Mouse (Mus musculus) limb, embryonic 11.5 days (tissue): ENCODE measurements around the gene Supv3l1. TPM values are rescaled to one million over a fixed set of nuclear protein-coding genes. Genes with fewer than 3 reads are reported as not detected.

ENCODE experiments used
- ATAC-seq: fragments of 200-750 bp; cut with Nextera tagmentation; 2 replicates; pipeline ENCODE4 v1.8.0; 2017; ENCODE audit warnings: low read depth; ENCODE audit not compliant: insufficient number of reproducible peaks, low FRiP score, low TSS enrichment
- DNase-seq: peaks from one replicate; pipeline ENCODE4 v3.0.0-alpha.2; 2015; ENCODE audit warnings: low spot score
- H3K27ac ChIP-seq: fragments of 300-500 bp; sonication (generic); replicated peaks from 2 replicates; pipeline ENCODE4 v1.5.1; 2014; ENCODE audit warnings: low read depth, mild to moderate bottlenecking, low read length
- H3K27me3 ChIP-seq: fragments of 300-500 bp; sonication (generic); 2 replicates; pipeline ENCODE4 v1.6.1; 2014; ENCODE audit warnings: mild to moderate bottlenecking, low read length, mixed read lengths; ENCODE audit not compliant: control insufficient read depth, insufficient read depth
- H3K36me3 ChIP-seq: fragments of 300-500 bp; sonication (generic); 2 replicates; pipeline ENCODE4 v1.6.1; 2014; ENCODE audit warnings: mild to moderate bottlenecking, low read length, moderate library complexity, mixed read lengths; ENCODE audit not compliant: control insufficient read depth, insufficient read depth
- H3K4me1 ChIP-seq: fragments of 300-500 bp; sonication (generic); 2 replicates; pipeline ENCODE4 v1.6.1; 2014; ENCODE audit warnings: low read length, mixed read lengths; ENCODE audit not compliant: control insufficient read depth, insufficient read depth
- H3K4me2 ChIP-seq: fragments of 300-500 bp; sonication (generic); 2 replicates; pipeline ENCODE4 v1.6.1; 2014; ENCODE audit warnings: low read depth, mild to moderate bottlenecking, moderate library complexity; ENCODE audit not compliant: severe bottlenecking
- H3K4me3 ChIP-seq: fragments of 300-500 bp; sonication (generic); 2 replicates; pipeline ENCODE4 v1.5.1; 2014; ENCODE audit warnings: low read depth, low read length
- H3K9ac ChIP-seq: fragments of 300-500 bp; sonication (generic); 2 replicates; pipeline ENCODE4 v1.6.1; 2014; ENCODE audit warnings: mild to moderate bottlenecking, low read length
- H3K9me3 ChIP-seq: fragments of 300-500 bp; sonication (generic); 2 replicates; pipeline ENCODE4 v1.6.1; 2016; ENCODE audit warnings: low read length; ENCODE audit not compliant: control insufficient read depth
- WGBS: fragments of 180-500 bp; shearing (Covaris S2); extraction: QIAGEN DNeasy Blood & Tissue Kit; methylation state at CpG from one replicate; pipeline ENCODE4 v1.1.7; 2014; 5-methylcytosine and 5-hydroxymethylcytosine counted together
- polyA plus RNA-seq: library from polyadenylated mRNA; unstranded; fragments of >200 nt; fragmentation: Nextera tagmentation; extraction: Ambion mirVana; gene quantifications from 2 replicates; pipeline ENCODE4 v1.2.1, GENCODE M21; 2014

Gene Supv3l1
- polyA plus RNA-seq, 1 experiment from 2014 or later = 30.2 TPM

DNA sequence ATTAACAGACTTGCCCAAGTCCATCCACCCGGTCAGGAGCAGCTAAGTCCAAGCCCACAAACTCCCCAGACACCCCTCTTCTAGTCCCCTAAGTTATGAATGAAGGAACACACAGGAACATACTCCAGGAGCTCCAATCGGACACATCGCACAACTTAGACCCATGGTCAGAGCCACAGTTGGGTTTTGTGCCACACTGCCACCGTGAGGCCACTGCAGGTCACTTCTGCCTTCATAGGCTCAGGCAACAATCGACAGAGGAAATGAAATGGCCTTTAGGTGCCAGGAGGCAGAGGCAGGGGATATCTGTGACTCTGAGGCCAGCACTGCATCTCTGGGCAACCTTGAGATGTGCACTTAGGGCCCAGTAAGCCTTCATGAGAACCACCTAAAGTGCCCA is 38.6 kb downstream of the Supv3l1 start:
- no peaks in the 10 kb centered on the region for H3K36me3 ChIP-seq
- no peaks in the 10 kb centered on the region for H3K27me3 ChIP-seq
- no peaks in the 10 kb centered on the region for H3K9me3 ChIP-seq
- no peak overlapping the region for H3K9ac ChIP-seq
- ATAC-seq (no peak), DNase-seq (peak; percentile 78)
- H3K27ac ChIP-seq = no peak overlapping the region
- WGBS = 13% methylated on average over 5 of the region's 5 CpGs
- no peak overlapping the region for H3K4me2 ChIP-seq
- no peak overlapping the region for H3K4me3 ChIP-seq
- H3K4me1 ChIP-seq = peaks cover 5% of the 10 kb centered on the region; the same call in 1 of the 2 replicates

DNA sequence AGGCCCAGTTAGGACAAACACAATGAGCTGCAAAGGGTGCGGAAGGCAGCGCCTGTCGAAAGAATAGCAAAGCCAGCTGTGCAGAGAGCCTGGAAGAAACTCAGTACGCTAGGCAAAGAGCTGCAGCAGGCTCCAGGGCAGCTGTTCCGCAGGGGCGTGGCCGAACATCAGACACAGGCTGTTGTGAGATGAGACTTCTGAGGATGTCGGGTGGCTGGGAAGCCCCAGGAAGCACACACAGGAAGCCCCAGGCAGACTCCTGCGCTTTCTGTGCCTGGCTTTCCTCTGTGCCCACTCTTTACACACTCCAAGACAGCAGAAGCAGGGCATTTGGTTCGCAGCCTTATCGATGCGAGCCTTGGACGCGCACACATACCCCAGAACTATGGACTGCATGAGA is 44.6 kb downstream of the Supv3l1 start:
- Histone ChIP-seq H3K4me3 (no peak overlapping the region), H3K4me1 (no peaks in the 10 kb centered on the region), H3K9ac (no peak overlapping the region), H3K9me3 (no peaks in the 10 kb centered on the region), H3K27me3 (no peaks in the 10 kb centered on the region), H3K27ac (no peak overlapping the region), H3K36me3 (no peaks in the 10 kb centered on the region), H3K4me2 (peak overlapping the region; percentile 23; the same call in 1 of the 2 replicates)
- ATAC-seq = no peak
- DNase-seq = peak; percentile 50
- WGBS = 36% methylated on average over 14 of the region's 14 CpGs

DNA sequence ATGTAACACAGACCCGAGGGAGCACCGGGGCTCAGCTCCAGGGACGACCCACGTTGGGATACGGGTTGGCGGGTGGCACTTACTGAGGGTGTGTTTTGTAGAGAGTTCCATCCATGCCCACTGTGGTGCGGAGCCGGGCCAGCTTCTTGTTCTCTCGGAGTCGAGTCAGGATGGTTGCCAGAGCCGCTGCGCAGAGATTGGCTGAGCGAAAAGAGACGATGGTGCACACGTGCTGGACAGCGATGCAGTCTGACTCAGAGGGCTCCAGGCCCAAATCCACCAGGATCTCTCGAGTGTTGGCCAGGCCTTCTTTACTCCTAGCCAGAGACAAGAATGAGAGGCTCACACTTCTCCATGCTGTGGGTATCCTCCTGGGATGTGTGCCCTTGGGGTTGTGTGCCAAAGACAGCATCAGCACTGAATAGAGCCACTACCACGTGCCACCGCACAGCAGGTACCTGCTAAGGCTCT is 47.9 kb downstream of the Supv3l1 start:
- H3K27ac ChIP-seq = no peak overlapping the region
- no peak overlapping the region for H3K4me3 ChIP-seq
- DNase-seq (no peak), ATAC-seq (no peak)
- H3K4me2 ChIP-seq = no peak overlapping the region
- H3K4me1 ChIP-seq = no peaks in the 10 kb centered on the region
- no peak overlapping the region for H3K9ac ChIP-seq
- 87% methylated on average over 19 of the region's 19 CpGs for WGBS
- H3K27me3 ChIP-seq = no peaks in the 10 kb centered on the region
- no peaks in the 10 kb centered on the region for H3K9me3 ChIP-seq
- H3K36me3 ChIP-seq = no peaks in the 10 kb centered on the region

DNA sequence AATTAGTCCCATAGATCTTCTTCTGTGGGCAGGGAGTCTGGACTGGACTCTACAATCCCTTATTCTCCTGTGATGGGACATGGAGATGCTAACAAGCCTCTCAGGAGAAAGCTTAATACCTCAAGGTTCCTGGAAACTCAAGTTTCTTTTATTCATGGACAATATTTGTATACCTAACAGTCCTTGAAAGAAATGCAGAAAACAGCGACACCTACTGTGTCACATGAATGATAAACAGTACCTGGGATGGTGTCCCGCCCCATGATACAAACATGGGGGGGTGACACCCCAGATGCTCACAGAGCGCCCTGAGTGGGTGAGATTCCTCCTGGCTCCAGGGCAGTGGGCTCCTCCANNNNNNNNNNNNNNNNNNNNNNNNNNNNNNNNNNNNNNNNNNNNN is 66.5 kb downstream of the Supv3l1 start:
- 82% methylated on average over 3 of the region's 3 CpGs for WGBS
- no peaks in the 10 kb centered on the region for H3K27me3 ChIP-seq
- no peaks in the 10 kb centered on the region for H3K9me3 ChIP-seq
- H3K36me3 ChIP-seq = no peaks in the 10 kb centered on the region
- H3K27ac ChIP-seq = no peak overlapping the region
- H3K4me2 ChIP-seq = no peak overlapping the region
- no peaks in the 10 kb centered on the region for H3K4me1 ChIP-seq
- ATAC-seq (no peak), DNase-seq (no peak)
- H3K4me3 ChIP-seq = no peak overlapping the region
- H3K9ac ChIP-seq = no peak overlapping the region

DNA sequence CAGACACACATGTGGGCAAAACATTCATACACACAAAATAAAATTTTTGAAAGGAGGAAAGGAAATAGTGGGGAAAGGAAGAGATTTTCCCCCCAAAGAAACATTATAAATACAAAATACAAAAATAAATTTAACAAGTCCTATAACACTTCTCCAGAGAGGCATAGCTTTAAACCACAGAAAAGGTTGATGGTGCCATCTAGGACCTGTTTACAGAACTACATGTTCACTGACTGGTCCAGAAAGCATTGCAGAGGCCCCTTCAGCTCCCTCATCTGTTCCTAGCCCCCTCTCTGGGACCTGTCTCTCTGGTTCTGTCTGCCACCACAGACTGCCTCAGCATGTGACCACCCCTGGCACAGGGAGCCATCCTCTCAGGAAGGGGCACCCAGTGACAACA is 68.6 kb downstream of the Supv3l1 start:
- no peak for ATAC-seq
- DNase-seq = no peak
- no peaks in the 10 kb centered on the region for H3K27me3 ChIP-seq
- H3K9ac ChIP-seq = no peak overlapping the region
- H3K27ac ChIP-seq = no peak overlapping the region
- H3K9me3 ChIP-seq = no peaks in the 10 kb centered on the region
- H3K4me2 ChIP-seq = no peak overlapping the region
- no peaks in the 10 kb centered on the region for H3K4me1 ChIP-seq
- H3K4me3 ChIP-seq = no peak overlapping the region
- no peaks in the 10 kb centered on the region for H3K36me3 ChIP-seq

DNA sequence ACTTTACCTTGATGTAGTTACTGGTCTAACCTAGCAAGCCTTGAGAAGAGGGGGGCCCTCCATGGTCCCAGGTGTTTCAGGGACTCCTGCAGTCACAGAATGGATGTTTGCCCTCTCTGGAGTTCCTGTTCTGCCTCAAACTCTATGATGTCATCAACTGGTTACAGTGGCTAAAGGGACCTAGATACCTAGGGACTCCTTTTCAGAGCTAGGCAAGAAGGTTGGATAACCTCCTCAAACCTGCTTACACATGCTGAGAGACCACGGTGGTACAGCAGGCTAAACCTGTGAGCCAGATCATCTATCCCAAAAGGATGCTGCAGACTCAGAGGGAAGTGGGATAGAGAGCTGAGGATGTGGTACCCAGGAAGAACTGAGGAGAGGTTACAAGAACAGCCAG is 69.7 kb downstream of the Supv3l1 start, which contains the start of gene Hk1:
Hk1 (minus strand) TSS at position 101 of the 400 bp plus-strand sequence.
- no peak within 1 kb of the TSS for H3K4me2 ChIP-seq
- no peak within 1 kb of the TSS for H3K9ac ChIP-seq
- ATAC-seq = no peak
- no peaks in the 10 kb centered on the region for H3K4me1 ChIP-seq
- H3K27me3 ChIP-seq = no peaks in the 10 kb centered on the region
- H3K4me3 ChIP-seq = no peak within 1 kb of the TSS
- H3K9me3 ChIP-seq = no peaks in the 10 kb centered on the region
- DNase-seq = no peak
- H3K27ac ChIP-seq = no peak within 1 kb of the TSS
- 90% methylated on average over 1 of the region's 1 CpGs for WGBS
- H3K36me3 ChIP-seq = no peaks in the 10 kb centered on the region

Other genes with a start within 250 kb of the Supv3l1 start
- gene Tspan15, start 218.5 kb downstream of the Supv3l1 start, polyA plus RNA-seq = 8.8 and 10.4 TPM in 2 replicates
- gene Tacr2, start 197.3 kb downstream of the Supv3l1 start, polyA plus RNA-seq = not detected in 2 replicates
- gene Hk1, start 69.8 kb downstream of the Supv3l1 start, polyA plus RNA-seq = 22.4 and 24.7 TPM in 2 replicates
- 0.67 and 0.68 TPM in 2 replicates for gene Hkdc1, start 27.2 kb downstream of the Supv3l1 start, polyA plus RNA-seq
- 0.99 and 1.5 TPM in 2 replicates for gene 4930507D05Rik, start 249 bp downstream of the Supv3l1 start, polyA plus RNA-seq
- gene Vps26a, start 37.1 kb upstream of the Supv3l1 start, polyA plus RNA-seq = 81.3 and 82.3 TPM in 2 replicates
- gene Srgn, start 77.7 kb upstream of the Supv3l1 start, polyA plus RNA-seq = 3.9 and 4.3 TPM in 2 replicates
- gene Kif1bp, start 128.7 kb upstream of the Supv3l1 start, polyA plus RNA-seq = 43.1 and 46.4 TPM in 2 replicates
- gene Ddx21, start 152.5 kb upstream of the Supv3l1 start, polyA plus RNA-seq = 36.1 and 40.2 TPM in 2 replicates
- gene Ddx50, start 201.5 kb upstream of the Supv3l1 start, polyA plus RNA-seq = 163 and 173 TPM in 2 replicates